Mouse (Mus musculus) heart, postnatal 0 days (tissue): ENCODE results near the gene 4930442H23Rik.

Source experiments
- CTCF ChIP-seq: IDR thresholded peaks from 2 replicates; pipeline ENCODE4 v1.5.1; 2016; ENCODE audit warnings: antibody characterized with exemption, control low read depth, low read depth
- EP300 ChIP-seq: IDR thresholded peaks from 2 replicates; pipeline ENCODE4 v1.6.1; 2016; ENCODE audit warnings: antibody characterized with exemption, low read depth

- TF ChIP-seq CTCF = no peak
- peak; percentile 24; the same call in 1 of the 2 replicates for TF ChIP-seq EP300
Observed at GRCm38 (mm10) chr10:81136706-81137231, 46.9 kb downstream of the 4930442H23Rik start.
